Mouse (Mus musculus) liver, adult 2 months (tissue): ENCODE results near the gene Psma5. TPM values are rescaled to one million over a fixed set of nuclear protein-coding genes. Genes with fewer than 3 reads are reported as not detected.

ENCODE experiments used
- DNase-seq: peaks from one replicate; pipeline ENCODE4 v3.0.0-alpha.2; 2011; ENCODE audit warnings: low read depth, low spot score; ENCODE audit errors: extremely low read depth
- H3K27ac ChIP-seq: fragments of 200-500 bp; replicated peaks from 2 replicates; pipeline ENCODE4 v1.5.1; 2012; ENCODE audit warnings: low read depth, mild to moderate bottlenecking, control low read depth, inconsistent platforms, low read length; ENCODE audit not compliant: insufficient read depth
- H3K27me3 ChIP-seq: fragments of 200-500 bp; 2 replicates; pipeline ENCODE4 v1.6.1; 2012; ENCODE audit warnings: mild to moderate bottlenecking, moderate library complexity, low read length, inconsistent platforms; ENCODE audit not compliant: control insufficient read depth, insufficient read depth
- H3K36me3 ChIP-seq: fragments of 200-500 bp; 2 replicates; pipeline ENCODE4 v1.6.1; 2012; ENCODE audit warnings: low read length, inconsistent platforms; ENCODE audit not compliant: control insufficient read depth, insufficient read depth
- H3K4me1 ChIP-seq: fragments of 200-500 bp; 2 replicates; pipeline ENCODE4 v1.6.1; 2011; ENCODE audit warnings: low read length; ENCODE audit not compliant: control insufficient read depth, insufficient read depth
- H3K4me3 ChIP-seq: fragments of 200-500 bp; 2 replicates; pipeline ENCODE4 v1.5.1; 2011; ENCODE audit warnings: low read depth, mild to moderate bottlenecking, control low read depth, low read length, moderate library complexity; ENCODE audit not compliant: insufficient read depth
- H3K79me2 ChIP-seq: fragments of 200-500 bp; 2 replicates; pipeline ENCODE4 v1.6.1; 2012; ENCODE audit warnings: inconsistent platforms, mild to moderate bottlenecking, low read length, moderate library complexity; ENCODE audit not compliant: control insufficient read depth, insufficient read depth
- H3K9ac ChIP-seq: fragments of 200-500 bp; 2 replicates; pipeline ENCODE4 v1.6.1; 2012; ENCODE audit warnings: low read depth, mild to moderate bottlenecking, control low read depth, inconsistent platforms, low read length
- CTCF ChIP-seq: fragments of 200-500 bp; IDR thresholded peaks from 2 replicates; pipeline ENCODE4 v1.5.1; 2011; ENCODE audit warnings: low read depth, low read length, control low read depth
- POLR2A ChIP-seq: fragments of 200-500 bp; IDR thresholded peaks from 2 replicates; pipeline ENCODE4 v1.6.1; 2011; ENCODE audit warnings: low read length, control low read depth; ENCODE audit not compliant: insufficient read depth; ENCODE audit errors: extremely low read depth
- WGBS: fragments of 180-500 bp; shearing (Covaris S2); methylation state at CpG from one replicate; pipeline ENCODE4 v1.1.7; 2018; 5-methylcytosine and 5-hydroxymethylcytosine counted together
- polyA plus RNA-seq: library from polyadenylated mRNA; depleted of rRNA; stranded (reverse); fragments of >200 nt; gene quantifications from 2 replicates; pipeline ENCODE4 v1.2.3, GENCODE M21; 2012
- total RNA-seq: library from RNA; depleted of rRNA; stranded (reverse); fragments of >200 nt; gene quantifications from 2 replicates; pipeline ENCODE4 v1.2.3, GENCODE M21; 2014

Psma5 gene
- total and polyA plus RNA-seq, 2 experiments = 40.5 to 86.7 TPM

- TF ChIP-seq CTCF (no peak), POLR2A (no peak)
- WGBS = 77% methylated on average over 3 of the region's 3 CpGs
- Histone ChIP-seq H3K36me3 (no peaks in the 10 kb centered on the region), H3K27ac (no peak overlapping the region), H3K4me1 (peaks cover 4% of the 10 kb centered on the region; the same call in 1 of the 2 replicates), H3K9ac (no peak overlapping the region), H3K79me2 (peaks cover 5% of the 10 kb centered on the region; the same call in 1 of the 2 replicates), H3K4me3 (no peak overlapping the region), H3K27me3 (no peaks in the 10 kb centered on the region)
- no peak for DNase-seq
Measured at GRCm38 (mm10) chr3:108306387-108306786, 49.7 kb downstream of the Psma5 start.

GRCm38 (mm10) chr3:108307485-108307884, 50.8 kb downstream of the Psma5 start:
- no peak overlapping the region for H3K27ac ChIP-seq

GRCm38 (mm10) chr3:108310921-108311341, 54.2 kb downstream of the Psma5 start:
- H3K27ac ChIP-seq = no peak overlapping the region
- TF ChIP-seq POLR2A (no peak), CTCF (0 out of 2 replicates have a peak, but pooled peaks have one; percentile 7)
- H3K36me3 ChIP-seq = no peaks in the 10 kb centered on the region
- H3K9ac ChIP-seq = no peak overlapping the region
- peak; percentile 99 for DNase-seq
- H3K79me2 ChIP-seq = no peaks in the 10 kb centered on the region; the same call in 1 of the 2 replicates
- H3K27me3 ChIP-seq = no peaks in the 10 kb centered on the region
- H3K4me3 ChIP-seq = no peak overlapping the region
- peaks cover 11% of the 10 kb centered on the region for H3K4me1 ChIP-seq

More at GRCm38 (mm10) chr3:108307485-108307884, 50.8 kb downstream of the Psma5 start:
- 94% methylated on average over 6 of the region's 6 CpGs for WGBS
- Histone ChIP-seq H3K9ac (no peak overlapping the region), H3K4me1 (peaks cover 8% of the 10 kb centered on the region), H3K36me3 (no peaks in the 10 kb centered on the region), H3K27me3 (no peaks in the 10 kb centered on the region), H3K4me3 (no peak overlapping the region), H3K79me2 (peaks cover 5% of the 10 kb centered on the region; the same call in 1 of the 2 replicates)
- TF ChIP-seq CTCF = no peak
- TF ChIP-seq POLR2A = no peak
- DNase-seq = no peak

GRCm38 (mm10) chr3:108311688-108312087, 55.0 kb downstream of the Psma5 start:
- Histone ChIP-seq H3K27me3 (no peaks in the 10 kb centered on the region), H3K27ac (no peak overlapping the region), H3K4me3 (no peak overlapping the region), H3K36me3 (no peaks in the 10 kb centered on the region), H3K9ac (no peak overlapping the region), H3K4me1 (peaks cover 11% of the 10 kb centered on the region), H3K79me2 (no peaks in the 10 kb centered on the region; the same call in 1 of the 2 replicates)
- WGBS = 6% methylated on average over 4 of the region's 4 CpGs
- DNase-seq = peak; percentile 81
- TF ChIP-seq POLR2A = no peak
- TF ChIP-seq CTCF = no peak

- Histone ChIP-seq H3K36me3 (no peaks in the 10 kb centered on the region), H3K27ac (no peak overlapping the region), H3K4me1 (peaks cover 11% of the 10 kb centered on the region), H3K9ac (no peak overlapping the region), H3K79me2 (no peaks in the 10 kb centered on the region; the same call in 1 of the 2 replicates), H3K27me3 (no peaks in the 10 kb centered on the region), H3K4me3 (no peak overlapping the region)
- DNase-seq = no peak
- TF ChIP-seq CTCF (no peak), POLR2A (no peak)
Measured at GRCm38 (mm10) chr3:108312414-108312813, 55.7 kb downstream of the Psma5 start.

GRCm38 (mm10) chr3:108313138-108313537, 56.4 kb downstream of the Psma5 start:
- no peaks in the 10 kb centered on the region for H3K36me3 ChIP-seq
- TF ChIP-seq POLR2A = no peak
- TF ChIP-seq CTCF = no peak
- no peak overlapping the region for H3K27ac ChIP-seq
- H3K79me2 ChIP-seq = no peaks in the 10 kb centered on the region; the same call in 1 of the 2 replicates
- H3K4me3 ChIP-seq = no peak overlapping the region
- peaks cover 11% of the 10 kb centered on the region for H3K4me1 ChIP-seq
- no peak for DNase-seq
- H3K9ac ChIP-seq = no peak overlapping the region
- WGBS = 86% methylated on average over 4 of the region's 4 CpGs
- H3K27me3 ChIP-seq = no peaks in the 10 kb centered on the region
